Mouse (Mus musculus) midbrain, embryonic 10.5 days (tissue): Measurements from ENCODE around the gene Spop. TPM values are rescaled to one million over a fixed set of nuclear protein-coding genes. Genes with fewer than 3 reads are reported as not detected.

Experiments
- DNase-seq: peaks from one replicate; pipeline ENCODE4 v3.0.0-alpha.2; 2017; ENCODE audit warnings: low spot score
- H3K27ac ChIP-seq: fragments of 300-500 bp; sonication (generic); replicated peaks from 2 replicates; pipeline ENCODE4 v1.5.1; 2016; ENCODE audit warnings: mild to moderate bottlenecking
- H3K27me3 ChIP-seq: fragments of 300-500 bp; sonication (generic); 2 replicates; pipeline ENCODE4 v1.6.1; 2016; ENCODE audit warnings: low read depth, mild to moderate bottlenecking; ENCODE audit not compliant: poor library complexity, severe bottlenecking
- H3K36me3 ChIP-seq: fragments of 300-500 bp; sonication (generic); 2 replicates; pipeline ENCODE4 v1.6.1; 2016; ENCODE audit warnings: mild to moderate bottlenecking, moderate library complexity
- H3K4me1 ChIP-seq: fragments of 300-500 bp; sonication (generic); 2 replicates; pipeline ENCODE4 v1.6.1; 2016
- H3K4me3 ChIP-seq: fragments of 300-500 bp; sonication (generic); 2 replicates; pipeline ENCODE4 v1.5.1; 2016; ENCODE audit warnings: mild to moderate bottlenecking, moderate library complexity
- H3K9me3 ChIP-seq: fragments of 300-500 bp; sonication (generic); replicated peaks from 2 replicates; pipeline ENCODE4 v1.6.1; 2016; ENCODE audit warnings: mild to moderate bottlenecking
- WGBS: fragments of 180-500 bp; shearing (Covaris S2); methylation state at CpG from one replicate; pipeline ENCODE4 v1.1.7; 2016; 5-methylcytosine and 5-hydroxymethylcytosine counted together
- polyA plus RNA-seq: library from polyadenylated mRNA; unstranded; fragments of >200 nt; fragmentation: Nextera tagmentation; extraction: Ambion mirVana; gene quantifications from 2 replicates; pipeline ENCODE4 v1.2.1, GENCODE M21; 2016

Gene Spop
- polyA plus RNA-seq = 170 and 198 TPM in 2 replicates

DNA sequence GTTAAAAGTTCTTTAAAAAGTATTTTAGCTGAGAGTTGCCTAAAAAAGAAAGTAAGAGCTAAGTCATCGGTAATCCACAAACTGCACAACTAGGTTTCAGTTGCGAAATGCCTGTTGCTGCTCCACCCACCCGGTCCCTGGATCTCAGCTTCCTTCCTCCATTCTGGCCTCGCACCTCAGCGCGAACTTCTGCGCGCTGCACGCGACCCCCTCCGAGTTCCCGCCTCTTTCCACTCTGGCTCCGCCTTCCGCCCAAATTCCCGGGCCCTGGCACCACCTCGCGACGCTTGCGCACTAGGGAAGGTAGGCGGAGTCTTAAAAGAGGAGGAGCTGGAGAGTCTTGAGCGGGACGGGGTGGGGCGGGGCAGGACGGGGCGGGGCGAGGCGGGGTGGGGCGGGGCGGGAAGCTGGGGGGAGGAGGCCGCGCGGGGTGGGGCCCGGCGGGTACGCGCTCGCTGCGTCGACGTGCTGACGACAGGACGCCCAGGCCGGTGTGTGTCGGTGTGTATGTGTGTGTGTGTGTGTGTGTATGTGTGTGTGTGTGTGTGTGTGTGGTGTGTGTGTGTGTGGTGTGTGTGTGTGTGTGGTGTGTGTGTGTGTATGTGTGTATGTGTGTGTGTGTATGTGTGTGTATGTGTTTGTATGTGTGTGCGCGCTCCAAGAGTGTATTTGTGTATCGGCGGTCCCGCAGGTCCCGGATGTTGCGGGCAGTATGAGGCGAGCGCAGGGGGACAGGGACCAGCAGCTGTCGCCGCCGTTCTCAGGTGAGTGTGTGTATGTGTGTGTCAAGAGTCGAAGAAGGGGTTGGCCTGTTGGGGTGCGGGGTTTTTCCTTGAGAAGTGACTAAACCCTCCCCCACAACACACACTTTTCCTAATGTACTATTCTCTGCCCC is at the start of gene Spop:
TSS of gene Spop (plus strand) at position 440 of the 895 bp plus-strand sequence.
- Histone ChIP-seq H3K9me3 (no peaks in the 10 kb centered on the region), H3K27ac (peak within 1 kb of the TSS; percentile 90), H3K36me3 (peaks cover 9% of the 10 kb centered on the region), H3K4me3 (peak within 1 kb of the TSS; percentile 64), H3K4me1 (peaks cover 30% of the 10 kb centered on the region), H3K27me3 (peaks cover 21% of the 10 kb centered on the region)
- 2% methylated on average over 47 of the region's 58 CpGs for WGBS
- DNase-seq = peak; percentile 93

DNA sequence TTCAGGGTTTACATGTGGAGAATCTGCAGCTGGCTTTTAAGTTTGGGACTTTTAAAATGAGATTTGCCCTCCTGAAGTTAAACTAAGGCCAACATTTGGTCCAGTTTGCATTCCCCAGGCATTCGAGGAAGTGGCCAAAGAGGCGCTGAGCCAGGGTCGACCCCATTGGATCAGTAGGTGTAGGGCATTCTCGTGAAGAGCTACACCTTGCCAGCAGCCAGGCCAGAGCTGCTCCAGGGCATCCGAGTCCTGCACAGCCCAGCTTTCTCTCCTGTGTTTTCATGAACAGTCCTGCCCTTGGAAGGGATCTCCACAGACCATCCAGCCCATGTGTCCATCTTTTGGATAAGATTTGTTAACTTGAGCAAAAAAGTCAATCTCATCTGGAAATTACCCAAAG is 49.5 kb upstream of the Spop start:
- 91% methylated on average over 5 of the region's 5 CpGs for WGBS
- Histone ChIP-seq H3K27me3 (no peaks in the 10 kb centered on the region), H3K9me3 (no peaks in the 10 kb centered on the region), H3K4me3 (no peak overlapping the region), H3K4me1 (no peaks in the 10 kb centered on the region), H3K27ac (no peak overlapping the region), H3K36me3 (no peaks in the 10 kb centered on the region)
- DNase-seq = no peak

DNA sequence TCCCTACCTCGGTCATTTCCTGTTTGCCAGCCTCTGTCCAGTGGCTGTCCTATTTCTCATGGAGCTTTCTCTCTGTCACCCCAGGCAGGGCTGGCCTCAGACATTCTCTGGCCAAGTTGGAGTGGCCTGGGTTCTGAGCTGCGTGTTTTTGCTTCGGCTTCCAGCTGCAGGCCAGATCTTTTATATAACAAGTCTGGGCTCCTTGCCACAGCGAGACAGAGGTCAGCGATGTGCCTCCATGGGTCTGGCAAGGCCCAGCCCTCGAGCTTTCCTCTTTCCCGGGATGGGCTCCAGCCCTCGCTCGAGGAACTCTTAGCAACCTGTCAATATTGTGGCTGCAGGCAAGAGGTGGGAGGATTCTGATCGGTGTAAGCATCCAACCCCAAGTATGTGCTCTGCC is 48.3 kb upstream of the Spop start:
- Histone ChIP-seq H3K9me3 (no peaks in the 10 kb centered on the region), H3K4me3 (no peak overlapping the region), H3K4me1 (no peaks in the 10 kb centered on the region), H3K27ac (no peak overlapping the region), H3K36me3 (no peaks in the 10 kb centered on the region), H3K27me3 (no peaks in the 10 kb centered on the region)
- DNase-seq = no peak
- 90% methylated on average over 10 of the region's 10 CpGs for WGBS

DNA sequence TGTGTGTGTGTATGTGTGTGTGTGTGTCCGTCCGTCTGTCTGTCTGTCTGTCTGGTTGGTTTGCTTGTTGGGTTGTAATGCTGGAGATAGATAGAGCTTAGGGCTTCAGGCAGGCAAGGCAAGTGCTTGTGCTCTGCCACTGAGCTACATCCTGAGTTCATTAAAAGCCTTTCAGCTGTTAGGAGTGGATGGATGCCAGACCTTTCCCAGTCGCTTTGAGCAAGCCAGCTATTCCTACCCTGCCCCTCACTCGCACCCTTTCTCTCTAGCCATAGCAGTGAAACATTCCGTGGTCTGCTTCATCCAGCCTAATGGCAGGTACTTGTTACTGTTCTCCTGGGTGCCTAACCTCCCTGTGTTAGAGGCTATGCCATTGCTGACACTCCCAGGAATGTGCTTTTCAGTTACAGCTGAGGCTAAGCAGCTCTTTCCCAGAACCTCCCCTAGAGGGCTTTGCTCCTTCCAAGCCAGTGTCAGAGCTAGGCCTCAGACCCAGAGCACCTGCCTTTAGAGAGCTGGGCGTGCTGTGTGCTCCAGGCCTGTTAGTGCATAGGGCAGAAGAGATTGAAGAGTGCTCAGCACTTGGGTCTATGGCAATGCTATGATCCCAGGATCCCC is 47.5 kb upstream of the Spop start:
- Histone ChIP-seq H3K27ac (no peak overlapping the region), H3K36me3 (no peaks in the 10 kb centered on the region), H3K4me3 (no peak overlapping the region), H3K27me3 (no peaks in the 10 kb centered on the region), H3K9me3 (no peaks in the 10 kb centered on the region), H3K4me1 (no peaks in the 10 kb centered on the region)
- WGBS = 84% methylated on average over 6 of the region's 6 CpGs
- DNase-seq = no peak

DNA sequence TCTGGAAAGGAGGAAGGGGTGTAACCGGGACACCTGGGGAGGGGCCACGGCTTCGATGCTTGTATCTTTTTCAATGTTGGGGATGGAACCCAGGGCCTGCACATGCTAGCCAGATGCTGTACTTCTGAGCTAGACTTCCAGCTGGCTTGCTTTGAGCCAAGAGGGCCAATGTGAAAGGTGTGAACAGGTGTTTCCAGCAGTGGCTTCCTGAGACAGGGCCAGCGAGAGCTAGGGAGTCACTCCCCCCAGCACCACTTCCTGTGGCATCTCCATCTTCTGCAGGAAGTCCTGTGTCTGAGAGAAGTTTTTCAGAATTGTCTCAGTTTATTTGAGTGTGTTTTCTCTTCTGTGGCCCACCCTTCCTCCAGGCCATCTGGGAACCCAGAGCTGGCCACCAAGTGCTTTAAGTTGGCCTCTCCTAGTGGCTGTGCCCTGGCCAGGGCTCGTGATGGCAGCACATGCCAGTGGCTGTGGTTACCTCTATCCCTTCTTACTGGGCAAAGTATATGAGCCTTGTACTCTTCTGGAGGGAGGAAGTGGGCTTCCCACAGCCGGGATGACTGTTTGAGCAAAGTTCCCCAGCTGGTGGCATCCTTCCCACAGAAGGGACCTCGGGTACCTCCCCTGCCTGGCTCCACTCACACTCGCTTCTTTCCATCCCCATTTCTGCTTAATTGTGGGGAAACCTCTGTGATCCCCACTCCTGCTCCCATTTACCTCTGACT is 46.7 kb upstream of the Spop start:
- 85% methylated on average over 8 of the region's 8 CpGs for WGBS
- Histone ChIP-seq H3K4me1 (peaks cover 4% of the 10 kb centered on the region; the same call in 1 of the 2 replicates), H3K9me3 (no peaks in the 10 kb centered on the region), H3K4me3 (no peak overlapping the region), H3K27me3 (no peaks in the 10 kb centered on the region), H3K36me3 (0 out of 2 replicates have a peak, but pooled peaks cover 5% of the 10 kb centered on the region), H3K27ac (no peak overlapping the region)
- no peak for DNase-seq

DNA sequence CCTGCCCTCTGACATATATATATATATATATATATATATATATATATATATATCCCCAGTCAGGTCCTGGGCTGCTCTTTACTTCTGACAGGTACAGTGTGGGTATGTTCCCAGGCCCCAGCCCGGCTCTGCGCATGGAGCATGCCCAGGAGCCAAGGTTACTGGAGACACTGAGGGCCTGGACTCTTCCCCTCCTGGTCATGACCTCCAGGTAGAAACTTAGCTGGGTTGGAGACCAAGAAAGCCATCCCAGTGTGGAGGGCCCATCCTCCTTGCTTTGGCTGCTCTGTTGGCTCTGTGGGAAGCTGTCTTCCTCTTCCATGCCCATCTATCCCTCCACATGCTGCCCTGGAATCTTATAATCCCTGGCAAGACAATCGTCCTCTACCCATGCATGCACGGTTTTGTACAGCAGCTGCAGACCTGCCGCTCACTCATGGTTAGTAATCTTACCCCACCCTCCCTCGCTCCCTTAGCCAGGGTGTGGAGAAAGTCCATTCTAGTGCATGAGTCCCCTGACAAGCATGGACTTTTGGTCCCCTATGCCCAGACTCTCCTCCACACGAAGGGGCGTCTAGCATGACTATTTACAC is 45.6 kb upstream of the Spop start:
- 92% methylated on average over 8 of the region's 8 CpGs for WGBS
- no peaks in the 10 kb centered on the region for H3K27me3 ChIP-seq
- no peak overlapping the region for H3K27ac ChIP-seq
- H3K4me1 ChIP-seq = peaks cover 7% of the 10 kb centered on the region; the same call in 1 of the 2 replicates
- H3K36me3 ChIP-seq = peaks cover 12% of the 10 kb centered on the region
- DNase-seq = no peak
- no peaks in the 10 kb centered on the region for H3K9me3 ChIP-seq
- H3K4me3 ChIP-seq = no peak overlapping the region

DNA sequence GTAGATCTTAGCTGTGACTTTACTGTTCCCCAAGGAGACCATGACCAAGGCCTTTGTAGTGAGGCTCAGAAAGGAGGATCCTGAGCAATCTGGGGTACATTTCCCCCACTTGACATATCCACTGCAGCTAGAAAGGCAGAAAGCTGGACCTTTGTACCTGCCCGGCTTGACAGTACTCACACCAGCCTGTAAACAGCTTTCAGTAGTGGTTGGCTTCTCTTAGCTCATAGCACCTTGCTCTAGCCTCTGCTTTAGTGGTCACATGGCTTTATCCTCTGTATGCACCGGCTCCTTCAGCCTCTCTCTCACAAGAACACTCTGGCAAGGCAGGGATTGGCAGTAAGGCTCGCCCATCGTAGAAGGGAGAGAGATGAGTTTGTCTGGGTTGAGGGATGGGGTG is 45.0 kb upstream of the Spop start:
- WGBS = 89% methylated on average over 4 of the region's 4 CpGs
- Histone ChIP-seq H3K4me1 (peaks cover 7% of the 10 kb centered on the region; the same call in 1 of the 2 replicates), H3K27ac (no peak overlapping the region), H3K27me3 (no peaks in the 10 kb centered on the region), H3K9me3 (no peaks in the 10 kb centered on the region), H3K36me3 (peaks cover 18% of the 10 kb centered on the region), H3K4me3 (no peak overlapping the region)
- DNase-seq = no peak

DNA sequence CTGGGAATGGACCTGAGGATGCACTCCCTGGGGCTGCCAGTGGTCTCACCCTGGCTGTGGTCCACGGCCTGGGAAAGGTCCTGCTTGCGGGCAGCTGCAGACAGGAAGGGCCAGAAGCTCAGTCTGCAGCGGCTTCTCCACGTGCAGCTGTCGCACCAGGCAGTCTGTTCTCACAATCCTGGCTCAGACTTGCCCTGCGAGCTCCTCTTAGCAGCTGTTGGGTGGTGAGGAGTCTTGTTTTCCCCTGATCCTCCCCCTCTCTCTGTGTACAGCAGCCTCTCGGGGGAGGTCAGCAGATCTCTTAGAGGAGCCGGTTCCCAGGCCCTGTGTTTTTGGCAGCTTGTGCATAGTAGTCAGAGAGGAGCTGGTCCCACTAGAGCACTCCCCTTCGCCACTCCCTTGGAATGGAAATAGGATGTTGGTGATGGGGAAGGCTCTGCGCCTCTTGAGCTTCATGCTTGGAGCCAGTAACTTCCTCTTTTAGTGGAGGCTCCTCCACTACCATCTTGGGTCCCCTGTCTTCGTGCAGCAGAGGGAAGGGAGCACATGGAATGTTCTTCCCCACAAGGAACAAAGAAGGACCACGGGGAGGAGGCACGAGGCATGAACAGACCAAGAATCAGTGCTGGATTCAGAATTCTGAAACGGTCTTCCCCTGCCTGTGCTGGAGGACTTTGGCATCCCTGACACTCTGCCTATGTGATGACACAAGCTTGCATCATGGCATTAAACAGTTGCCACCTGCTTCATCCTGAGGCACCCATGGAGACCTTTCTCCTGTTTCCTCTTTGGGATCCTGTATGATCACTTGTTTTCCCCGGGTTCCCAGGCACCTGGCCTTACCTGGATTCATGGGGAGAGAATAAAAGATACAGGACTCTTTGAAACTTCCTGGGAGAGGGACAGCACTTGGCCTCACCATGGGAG is 43.7 kb upstream of the Spop start:
- Histone ChIP-seq H3K27me3 (no peaks in the 10 kb centered on the region), H3K36me3 (peaks cover 24% of the 10 kb centered on the region), H3K4me3 (no peak overlapping the region), H3K4me1 (peaks cover 7% of the 10 kb centered on the region; the same call in 1 of the 2 replicates), H3K9me3 (no peaks in the 10 kb centered on the region), H3K27ac (no peak overlapping the region)
- DNase-seq = no peak
- 76% methylated on average over 15 of the region's 15 CpGs for WGBS

DNA sequence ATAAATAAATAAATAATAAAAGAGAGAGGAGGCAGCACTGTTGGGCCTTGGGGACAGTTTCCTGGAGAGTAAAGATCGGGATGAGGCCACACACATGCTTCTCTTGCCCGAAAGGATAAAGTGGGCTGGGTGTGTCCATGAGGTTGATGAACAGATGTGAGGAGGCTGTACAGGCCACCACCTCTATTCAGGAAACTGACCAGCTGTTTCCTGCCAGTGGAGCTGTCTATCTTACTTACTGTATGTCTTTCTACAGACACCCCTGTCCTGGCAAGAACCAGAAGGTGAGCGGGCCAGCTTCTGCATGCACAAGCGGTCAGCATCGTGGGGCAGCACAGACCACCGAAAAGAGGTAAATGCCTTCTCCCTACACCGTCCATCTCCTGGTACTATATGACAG is 42.7 kb upstream of the Spop start:
- peaks cover 34% of the 10 kb centered on the region for H3K36me3 ChIP-seq
- H3K4me3 ChIP-seq = no peak overlapping the region

DNA sequence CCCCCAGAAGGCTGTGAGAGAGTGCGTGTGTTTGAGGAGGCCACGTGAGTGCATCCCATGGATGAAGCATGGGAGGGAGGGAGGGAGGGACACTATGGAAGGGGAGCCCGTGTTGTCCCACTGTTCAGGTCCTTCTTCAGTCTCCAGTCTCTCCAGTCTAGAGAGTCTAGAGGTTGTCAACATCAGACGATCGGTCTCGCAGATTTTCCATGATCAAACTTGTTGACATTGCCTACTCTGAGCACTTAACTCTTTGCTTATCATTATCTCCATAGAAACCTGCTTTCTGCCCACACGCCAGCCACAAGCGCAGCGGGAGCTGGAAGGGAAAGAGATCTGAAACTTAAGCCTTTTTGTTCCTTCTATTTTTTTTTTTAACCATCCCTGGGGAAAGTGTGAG is 35.0 kb upstream of the Spop start:
- no peak for DNase-seq
- Histone ChIP-seq H3K4me1 (no peaks in the 10 kb centered on the region; the same call in 1 of the 2 replicates), H3K27me3 (no peaks in the 10 kb centered on the region), H3K4me3 (no peak overlapping the region), H3K36me3 (peaks cover 45% of the 10 kb centered on the region), H3K27ac (no peak overlapping the region), H3K9me3 (no peaks in the 10 kb centered on the region)
- 89% methylated on average over 9 of the region's 9 CpGs for WGBS

More for the DNA sequence above, 42.7 kb upstream of the Spop start:
- no peak for DNase-seq
- Histone ChIP-seq H3K27ac (no peak overlapping the region), H3K4me1 (peaks cover 7% of the 10 kb centered on the region; the same call in 1 of the 2 replicates), H3K27me3 (no peaks in the 10 kb centered on the region), H3K9me3 (no peaks in the 10 kb centered on the region)
- WGBS = 95% methylated on average over 7 of the region's 7 CpGs

DNA sequence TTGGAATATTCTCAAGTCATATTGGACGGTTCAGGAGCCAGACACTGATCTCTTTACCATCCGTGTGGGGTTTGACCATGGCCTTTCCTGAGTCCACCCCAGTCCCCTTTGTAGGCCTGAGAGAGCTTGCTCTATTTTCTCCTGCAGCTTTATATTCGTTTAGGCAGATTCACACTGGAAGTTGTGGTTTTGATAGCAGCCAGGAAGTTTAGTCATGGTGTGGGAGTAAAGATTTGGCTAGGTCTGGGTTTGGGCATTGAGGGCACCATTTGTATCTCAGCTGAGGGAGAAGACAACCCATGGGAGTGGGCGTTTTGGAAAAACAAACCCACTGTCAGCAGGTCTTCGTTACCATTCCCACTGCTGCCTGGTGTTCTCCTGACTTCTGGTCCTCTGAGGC is 34.3 kb upstream of the Spop start:
- DNase-seq = no peak
- no peak overlapping the region for H3K4me3 ChIP-seq
- 83% methylated on average over 5 of the region's 5 CpGs for WGBS
- peaks cover 3% of the 10 kb centered on the region; the same call in 1 of the 2 replicates for H3K4me1 ChIP-seq
- peaks cover 45% of the 10 kb centered on the region for H3K36me3 ChIP-seq
- H3K27me3 ChIP-seq = no peaks in the 10 kb centered on the region
- H3K9me3 ChIP-seq = no peaks in the 10 kb centered on the region
- H3K27ac ChIP-seq = no peak overlapping the region
